Mouse (Mus musculus) hindbrain, embryonic 15.5 days (tissue): ENCODE results near the gene Mrpl2. TPM values are rescaled to one million over a fixed set of nuclear protein-coding genes. Genes with fewer than 3 reads are reported as not detected.

Experiments used
- ATAC-seq: fragments of 200-750 bp; cut with Nextera tagmentation; 2 replicates; pipeline ENCODE4 v1.8.0; 2017; ENCODE audit warnings: low read depth, moderate number of reproducible peaks, moderate TSS enrichment; ENCODE audit not compliant: low FRiP score
- H3K27ac ChIP-seq: fragments of 300-500 bp; sonication (generic); replicated peaks from 2 replicates; pipeline ENCODE4 v1.5.1; 2015; ENCODE audit warnings: mild to moderate bottlenecking, inconsistent platforms
- H3K27me3 ChIP-seq: fragments of 300-500 bp; sonication (generic); 2 replicates; pipeline ENCODE4 v1.6.1; 2015; ENCODE audit warnings: control low read depth, inconsistent platforms
- H3K36me3 ChIP-seq: fragments of 300-500 bp; sonication (generic); 2 replicates; pipeline ENCODE4 v1.6.1; 2015; ENCODE audit warnings: control low read depth, inconsistent platforms
- H3K4me1 ChIP-seq: fragments of 300-500 bp; sonication (generic); replicated peaks from 2 replicates; pipeline ENCODE4 v1.6.1; 2015; ENCODE audit warnings: control low read depth, inconsistent platforms
- H3K4me2 ChIP-seq: fragments of 300-500 bp; sonication (generic); 2 replicates; pipeline ENCODE4 v1.6.1; 2015; ENCODE audit warnings: moderate library complexity, mild to moderate bottlenecking, inconsistent platforms
- H3K4me3 ChIP-seq: fragments of 300-500 bp; sonication (generic); 2 replicates; pipeline ENCODE4 v1.5.1; 2015; ENCODE audit warnings: mild to moderate bottlenecking, inconsistent platforms
- H3K9ac ChIP-seq: fragments of 300-500 bp; sonication (generic); 2 replicates; pipeline ENCODE4 v1.6.1; 2015; ENCODE audit warnings: inconsistent platforms
- H3K9me3 ChIP-seq: fragments of 300-500 bp; sonication (generic); 2 replicates; pipeline ENCODE4 v1.6.1; 2016; ENCODE audit warnings: control low read depth, inconsistent platforms
- WGBS: fragments of 180-500 bp; shearing (Covaris S2); methylation state at CpG from one replicate; pipeline ENCODE4 v1.1.7; 2015; 5-methylcytosine and 5-hydroxymethylcytosine counted together
- polyA plus RNA-seq: library from polyadenylated mRNA; unstranded; fragments of >200 nt; fragmentation: Nextera tagmentation; extraction: Ambion mirVana; gene quantifications from 2 replicates; pipeline ENCODE4 v1.2.1, GENCODE M21; 2015

Mrpl2 gene
- polyA plus RNA-seq, 1 experiment from 2014 or later = 64.3 TPM

- Histone ChIP-seq H3K36me3 (peaks cover 34% of the 10 kb centered on the region), H3K4me2 (peak within 1 kb of the TSS; percentile 81), H3K27ac (peak within 1 kb of the TSS; percentile 93; the same call in 1 of the 2 replicates), H3K27me3 (no peaks in the 10 kb centered on the region), H3K9me3 (no peaks in the 10 kb centered on the region), H3K4me3 (peak within 1 kb of the TSS; percentile 83), H3K4me1 (peaks cover 44% of the 10 kb centered on the region), H3K9ac (peak within 1 kb of the TSS; percentile 79)
- ATAC-seq = no peak
- WGBS = 94% methylated on average over 8 of the region's 9 CpGs
Measured at GRCm38 (mm10) chr17:46678416-46678815, 32.4 kb downstream of the Mrpl2 start, which contains the start of gene Mea1. TSS of gene Mea1 (plus strand) at chr17:46678793.

DNA sequence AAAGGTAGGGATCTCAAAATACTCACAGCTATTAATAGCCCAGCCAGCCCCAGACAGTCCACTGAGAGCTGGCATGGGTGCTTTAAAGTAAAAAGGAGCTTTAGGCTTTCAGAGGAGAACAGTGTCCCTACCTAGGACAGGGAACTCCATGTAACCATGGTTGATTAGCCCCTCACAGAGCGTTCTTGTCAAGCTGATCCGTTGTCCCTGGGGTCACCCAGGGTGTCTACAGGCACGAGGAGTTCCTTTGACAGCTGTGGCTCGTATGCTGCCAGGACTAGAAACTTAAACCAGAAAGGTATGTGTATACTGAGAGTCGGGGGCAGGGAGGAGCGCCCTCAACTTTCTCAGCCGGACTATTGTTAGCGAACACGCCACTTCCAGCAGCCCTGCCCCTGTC lies 32.9 kb downstream of the Mrpl2 start:
- Histone ChIP-seq H3K4me2 (peak overlapping the region; percentile 81), H3K9ac (0 out of 2 replicates have a peak overlapping the region, but pooled peaks have one; percentile 79), H3K36me3 (peaks cover 39% of the 10 kb centered on the region), H3K4me1 (peaks cover 40% of the 10 kb centered on the region), H3K27ac (no peak overlapping the region), H3K4me3 (peak overlapping the region; percentile 83), H3K9me3 (no peaks in the 10 kb centered on the region), H3K27me3 (no peaks in the 10 kb centered on the region)
- 70% methylated on average over 9 of the region's 9 CpGs for WGBS
- no peak for ATAC-seq

DNA sequence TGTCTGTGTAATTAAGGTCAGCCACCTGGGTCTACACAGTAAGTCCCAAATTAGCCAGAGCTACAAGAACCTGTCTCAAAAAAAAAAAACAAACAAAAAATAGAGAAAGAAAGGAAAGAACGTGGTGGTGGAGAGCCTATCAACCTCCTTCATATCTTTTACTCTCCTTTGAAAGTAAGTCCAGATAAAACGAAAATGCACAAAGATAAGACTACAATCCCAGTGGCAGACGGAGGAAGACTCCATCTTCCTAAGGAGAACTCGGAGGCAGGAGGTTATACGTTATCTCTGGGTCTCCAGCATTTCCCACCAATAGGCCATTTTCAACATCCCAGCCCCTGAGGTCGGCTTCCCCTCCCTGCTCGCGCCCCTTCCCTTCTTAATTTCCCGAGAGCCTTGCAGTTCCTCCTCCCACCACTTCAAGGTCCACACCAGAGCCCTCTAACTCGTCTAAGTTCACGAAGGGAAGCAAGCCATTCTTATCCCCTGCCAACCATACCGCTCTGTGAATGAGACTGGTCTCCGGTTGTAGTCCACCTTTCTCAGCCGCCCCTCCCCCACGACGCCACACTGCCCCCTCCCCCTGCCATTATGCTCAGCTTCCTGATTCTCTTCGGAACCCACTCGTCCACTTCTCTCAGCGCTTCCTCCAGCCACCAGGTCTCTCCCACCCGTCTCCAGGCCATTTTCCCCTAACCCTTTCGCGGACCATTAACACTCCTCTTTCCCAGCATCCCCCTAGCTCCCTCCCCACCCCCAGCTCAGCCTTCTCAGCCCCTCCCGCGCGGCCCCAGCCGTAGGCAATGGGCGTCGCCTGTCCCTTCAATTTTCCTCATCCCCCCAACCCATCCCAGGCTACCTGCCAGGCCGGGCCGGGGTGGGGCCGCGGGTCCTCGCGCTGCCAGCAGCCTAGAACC lies 34.1 kb downstream of the Mrpl2 start:
- Histone ChIP-seq H3K4me3 (peak overlapping the region; percentile 83), H3K27me3 (no peaks in the 10 kb centered on the region), H3K4me2 (peak overlapping the region; percentile 81), H3K4me1 (peaks cover 31% of the 10 kb centered on the region), H3K27ac (peak overlapping the region; percentile 93), H3K9ac (peak overlapping the region; percentile 79), H3K36me3 (peaks cover 46% of the 10 kb centered on the region), H3K9me3 (no peaks in the 10 kb centered on the region)
- WGBS = 1% methylated on average over 33 of the region's 34 CpGs
- peak; percentile 6 for ATAC-seq

- H3K9me3 ChIP-seq = no peaks in the 10 kb centered on the region
- under 1% methylated on average over 49 of the region's 49 CpGs for WGBS
- H3K4me1 ChIP-seq = peaks cover 31% of the 10 kb centered on the region
- peak; percentile 98 for ATAC-seq
- H3K4me3 ChIP-seq = peak within 1 kb of the TSS; percentile 83
- H3K27ac ChIP-seq = peak within 1 kb of the TSS; percentile 93
- no peaks in the 10 kb centered on the region for H3K27me3 ChIP-seq
- H3K36me3 ChIP-seq = peaks cover 46% of the 10 kb centered on the region
- peak within 1 kb of the TSS; percentile 91 for H3K4me2 ChIP-seq
- H3K9ac ChIP-seq = peak within 1 kb of the TSS; percentile 79
Measured at GRCm38 (mm10) chr17:46680760-46681373, 34.8 kb downstream of the Mrpl2 start, which contains the start of gene Klhdc3. TSS of gene Klhdc3 (minus strand) at chr17:46680914.

- H3K36me3 ChIP-seq = peaks cover 46% of the 10 kb centered on the region
Measured at GRCm38 (mm10) chr17:46681466-46682118, 35.6 kb downstream of the Mrpl2 start.

DNA sequence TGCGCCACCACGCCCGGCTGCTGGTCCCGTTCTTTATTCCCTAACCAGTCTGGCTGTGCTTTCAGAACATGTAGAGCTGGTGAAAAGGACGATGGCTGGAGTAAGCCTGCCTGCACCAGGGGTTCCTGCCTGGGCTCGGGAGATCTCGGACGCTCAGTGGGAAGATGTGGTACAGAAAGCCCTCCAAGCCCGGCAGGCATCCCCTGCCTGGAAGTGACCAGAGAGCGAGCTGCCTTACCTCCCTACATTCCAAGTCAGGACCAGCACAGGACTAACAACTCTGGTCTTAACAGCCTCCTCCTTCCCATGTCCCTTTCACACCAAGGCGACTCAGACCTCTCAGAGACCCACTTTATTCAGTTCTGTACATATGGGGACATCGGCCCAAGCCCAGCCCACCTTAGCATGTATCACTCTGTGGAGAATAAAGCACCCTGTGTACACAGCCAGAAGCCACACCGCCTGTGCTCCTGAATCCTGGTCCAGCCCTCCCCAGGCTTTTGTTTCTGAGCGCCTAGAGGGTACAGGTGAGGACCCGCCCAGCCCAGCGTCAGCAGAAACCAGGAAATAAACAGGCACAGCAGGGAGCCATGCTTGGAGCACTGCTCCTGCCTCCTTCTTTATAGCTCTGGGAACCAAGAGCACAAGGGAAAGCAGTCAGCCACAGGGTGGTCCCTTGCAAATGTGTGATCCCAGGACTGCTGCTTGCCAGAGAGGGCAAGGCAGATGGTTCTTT lies 36.8 kb downstream of the Mrpl2 start:
- Histone ChIP-seq H3K27ac (no peak overlapping the region), H3K4me3 (no peak overlapping the region)

More at GRCm38 (mm10) chr17:46681466-46682118, 35.6 kb downstream of the Mrpl2 start:
- H3K27ac ChIP-seq = peak overlapping the region; percentile 84
- peak overlapping the region; percentile 83 for H3K4me3 ChIP-seq
- no peaks in the 10 kb centered on the region for H3K27me3 ChIP-seq
- peak overlapping the region; percentile 91 for H3K4me2 ChIP-seq
- WGBS = 26% methylated on average over 12 of the region's 12 CpGs
- peaks cover 31% of the 10 kb centered on the region for H3K4me1 ChIP-seq
- no peaks in the 10 kb centered on the region for H3K9me3 ChIP-seq
- ATAC-seq = no peak
- peak overlapping the region; percentile 69 for H3K9ac ChIP-seq

GRCm38 (mm10) chr17:46685913-46686312 lies 39.9 kb downstream of the Mrpl2 start:
- Histone ChIP-seq H3K36me3 (peaks cover 38% of the 10 kb centered on the region), H3K9ac (no peak overlapping the region), H3K4me2 (no peak overlapping the region), H3K27ac (no peak overlapping the region), H3K4me3 (no peak overlapping the region), H3K9me3 (no peaks in the 10 kb centered on the region), H3K4me1 (peaks cover 9% of the 10 kb centered on the region), H3K27me3 (no peaks in the 10 kb centered on the region)
- WGBS = 94% methylated on average over 6 of the region's 6 CpGs
- no peak for ATAC-seq

More for the DNA sequence above, 36.8 kb downstream of the Mrpl2 start:
- Histone ChIP-seq H3K4me1 (peaks cover 31% of the 10 kb centered on the region), H3K9me3 (no peaks in the 10 kb centered on the region), H3K36me3 (peaks cover 39% of the 10 kb centered on the region), H3K4me2 (no peak overlapping the region), H3K27me3 (no peaks in the 10 kb centered on the region), H3K9ac (no peak overlapping the region)
- no peak for ATAC-seq
- 87% methylated on average over 16 of the region's 16 CpGs for WGBS

GRCm38 (mm10) chr17:46690665-46691064 lies 44.6 kb downstream of the Mrpl2 start:
- H3K9me3 ChIP-seq = no peaks in the 10 kb centered on the region
- no peak overlapping the region for H3K27ac ChIP-seq
- no peaks in the 10 kb centered on the region for H3K27me3 ChIP-seq
- H3K4me3 ChIP-seq = no peak overlapping the region
- H3K9ac ChIP-seq = no peak overlapping the region
- no peak for ATAC-seq
- H3K36me3 ChIP-seq = peaks cover 18% of the 10 kb centered on the region
- no peak overlapping the region for H3K4me2 ChIP-seq
- H3K4me1 ChIP-seq = no peaks in the 10 kb centered on the region
- 97% methylated on average over 12 of the region's 12 CpGs for WGBS

DNA sequence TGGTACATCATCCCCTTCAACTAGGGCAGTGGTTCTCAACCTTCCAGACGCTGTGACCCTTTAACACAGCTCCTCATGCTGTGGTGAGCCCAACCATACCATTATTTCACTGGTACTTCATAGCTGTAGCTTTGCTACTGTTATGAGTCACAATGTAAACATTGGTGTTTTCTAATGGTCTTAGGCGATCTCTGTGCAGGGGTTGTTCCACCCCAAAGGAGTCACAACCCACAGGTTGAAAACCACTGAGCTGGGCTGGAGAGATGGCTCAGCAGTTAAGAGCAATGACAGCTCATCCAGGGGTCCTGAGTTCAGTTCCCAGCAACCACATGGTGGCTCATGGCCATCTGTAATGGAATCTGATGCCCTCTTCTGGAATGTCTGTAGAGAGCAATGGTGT lies 45.4 kb downstream of the Mrpl2 start:
- Histone ChIP-seq H3K4me3 (no peak overlapping the region), H3K4me1 (no peaks in the 10 kb centered on the region)
- WGBS = 94% methylated on average over 2 of the region's 2 CpGs

GRCm38 (mm10) chr17:46694517-46695063 lies 48.6 kb downstream of the Mrpl2 start:
- WGBS = 66% methylated on average over 1 of the region's 1 CpGs
- no peaks in the 10 kb centered on the region for H3K9me3 ChIP-seq
- no peaks in the 10 kb centered on the region for H3K4me1 ChIP-seq
- no peak overlapping the region for H3K9ac ChIP-seq
- no peak for ATAC-seq
- no peak overlapping the region for H3K4me3 ChIP-seq
- peaks cover 7% of the 10 kb centered on the region for H3K36me3 ChIP-seq
- no peak overlapping the region for H3K27ac ChIP-seq
- H3K27me3 ChIP-seq = no peaks in the 10 kb centered on the region
- no peak overlapping the region for H3K4me2 ChIP-seq

More for the DNA sequence above, 45.4 kb downstream of the Mrpl2 start:
- Histone ChIP-seq H3K9me3 (no peaks in the 10 kb centered on the region), H3K27ac (no peak overlapping the region), H3K27me3 (no peaks in the 10 kb centered on the region), H3K36me3 (peaks cover 10% of the 10 kb centered on the region), H3K9ac (no peak overlapping the region), H3K4me2 (no peak overlapping the region)
- ATAC-seq = no peak

DNA sequence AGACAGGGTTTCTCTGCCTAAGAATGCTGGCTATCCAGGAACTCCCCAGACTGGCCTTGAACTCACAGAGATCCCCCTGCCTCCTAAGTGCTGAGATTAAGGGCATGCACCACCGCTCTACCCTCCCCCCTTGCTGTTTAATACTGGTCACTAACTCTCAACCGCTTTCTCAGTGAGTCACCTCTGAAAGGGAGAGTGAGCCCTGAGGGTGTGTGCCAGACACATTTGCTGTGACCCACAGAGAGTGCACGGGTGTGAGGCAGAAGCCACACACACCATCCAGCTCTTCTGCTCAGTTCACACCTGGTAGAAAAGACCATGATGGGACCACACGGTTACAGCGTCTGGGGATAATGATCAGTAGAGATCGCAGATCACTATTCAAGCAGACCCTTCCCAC lies 52.5 kb downstream of the Mrpl2 start:
- H3K4me2 ChIP-seq = no peak overlapping the region
- H3K27ac ChIP-seq = no peak overlapping the region
- no peak for ATAC-seq
- no peak overlapping the region for H3K4me3 ChIP-seq
- 95% methylated on average over 6 of the region's 6 CpGs for WGBS
- peaks cover 12% of the 10 kb centered on the region for H3K36me3 ChIP-seq
- no peak overlapping the region for H3K9ac ChIP-seq
- peaks cover 26% of the 10 kb centered on the region for H3K4me1 ChIP-seq
- no peaks in the 10 kb centered on the region for H3K9me3 ChIP-seq
- H3K27me3 ChIP-seq = no peaks in the 10 kb centered on the region
